Comparison of ENCODE assay signal across 8 mouse cellular contexts in the genomic region with DNA sequence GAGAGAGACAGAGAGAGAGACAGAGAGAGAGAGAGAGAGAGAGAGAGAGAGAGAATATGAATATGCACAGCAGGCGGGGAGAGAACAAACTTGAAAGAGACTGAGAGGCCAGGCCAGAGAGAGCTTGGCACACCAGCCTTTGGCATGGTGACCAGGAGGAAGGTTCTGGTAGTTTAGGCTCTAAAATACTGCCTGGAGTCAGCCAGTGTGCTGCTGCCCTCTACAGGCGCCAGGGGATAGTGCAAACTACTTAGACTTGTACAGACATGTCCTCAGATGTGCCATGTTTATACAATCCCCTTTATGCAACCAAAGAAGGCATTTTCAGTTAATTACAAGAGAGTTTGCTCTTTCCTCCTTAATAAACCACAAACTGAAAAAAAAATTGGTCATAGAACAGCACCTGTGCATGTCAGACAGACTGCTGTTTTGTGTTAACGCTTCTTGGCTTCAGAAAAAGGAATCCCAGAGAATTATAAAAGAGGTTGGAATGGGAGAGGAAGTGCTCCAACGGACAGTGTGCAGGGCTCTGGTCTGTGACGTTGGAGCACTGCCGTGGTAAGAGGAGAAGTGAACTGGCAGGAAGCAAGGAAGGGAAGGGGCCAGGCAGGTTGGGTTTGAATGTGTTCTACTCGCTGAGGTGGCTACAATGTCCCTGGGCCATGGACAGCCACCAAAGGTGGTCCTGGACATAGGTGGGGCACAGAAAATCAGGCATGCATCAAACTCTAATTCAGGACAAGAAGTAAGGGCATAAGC.
DNase-seq lines count a peak whose midpoint lies in the region; ATAC-seq lines count a peak whose summit lies in the region.

No protein-coding gene starts in this region.

- no peaks in the 10 kb centered on the region for H3K9me3 ChIP-seq in hindbrain, embryonic 14.5 days (ENCODE audit: control insufficient read depth, low read length)

- no peak overlapping the region for H3K4me3 ChIP-seq in hindbrain, embryonic 14.5 days (replicated peaks; ENCODE audit: low read length)

- peaks cover 18% of the 10 kb centered on the region; the same call in 1 of the 2 replicates for H3K36me3 ChIP-seq in hindbrain, embryonic 14.5 days (replicated peaks; ENCODE audit: control insufficient read depth, insufficient read depth)

- ATAC-seq in hindbrain, embryonic 14.5 days (ENCODE audit: low FRiP score) = peak; percentile 66; the same call in 1 of the 2 replicates

- DNase-seq in T-cell, adult 2 months (ENCODE audit: low spot score) = peak; percentile 60
- peak; percentile 93 to 96 for DNase-seq in cerebellum, postnatal 36 days
- peak; percentile 82 to 93 for DNase-seq in frontal cortex, postnatal 36 days (ENCODE audit: low spot score in 2 of 2)
- DNase-seq in hindbrain, embryonic 14.5 days (ENCODE audit: low spot score) = peak; percentile 90
- peak; percentile 81 to 93 for DNase-seq in layer of hippocampus, postnatal 25 days (ENCODE audit: extremely low spot score in 1 of 2, low spot score in 1 of 2)
- DNase-seq in lung, postnatal 36 days = peak; percentile 96
- DNase-seq in retina, postnatal 1 day = peak; percentile 87
- DNase-seq in thymus, postnatal 4 days = peak; percentile 91

- H3K4me2 ChIP-seq in hindbrain, embryonic 14.5 days (replicated peaks) = no peak overlapping the region

- WGBS in hindbrain, embryonic 14.5 days = 53% methylated on average over 7 of the region's 7 CpGs

- peaks cover 25% of the 10 kb centered on the region for H3K4me1 ChIP-seq in hindbrain, embryonic 14.5 days (replicated peaks; ENCODE audit: control insufficient read depth, insufficient read depth, low read length)

- H3K9ac ChIP-seq in hindbrain, embryonic 14.5 days = no peak overlapping the region

- peak overlapping the region; percentile 44 for H3K27ac ChIP-seq in hindbrain, embryonic 14.5 days

- H3K27me3 ChIP-seq in hindbrain, embryonic 14.5 days (ENCODE audit: control insufficient read depth, insufficient read depth, low read length) = no peaks in the 10 kb centered on the region
